ENCODE assay signal across 8 mouse cellular contexts in genomic region chr19:41846366-41847090, GRCm38 (mm10). TPM values are rescaled to one million over a fixed set of nuclear protein-coding genes. Genes with fewer than 3 reads are reported as not detected.
DNase-seq lines count a peak whose midpoint lies in the region; ATAC-seq and TF ChIP-seq lines count a peak whose summit lies in the region.

No protein-coding gene starts in this region.

- no peak overlapping the region for H3ac ChIP-seq in myocyte (ENCODE audit: control insufficient read depth, insufficient read length)

- H3K79me2 ChIP-seq in myocyte (ENCODE audit: control insufficient read depth, insufficient read depth): no peaks in the 10 kb centered on the region

- no peaks in the 10 kb centered on the region; the same call in 1 of the 2 replicates for H3K27me3 ChIP-seq in lung, embryonic 16.5 days (ENCODE audit: control insufficient read depth, insufficient read depth, low read depth, low read length)
- peaks cover 30% of the 10 kb centered on the region for H3K27me3 ChIP-seq in myocyte (ENCODE audit: control insufficient read depth, insufficient read depth, insufficient read length)

- no peaks in the 10 kb centered on the region for H3K9me3 ChIP-seq in lung, embryonic 16.5 days (ENCODE audit: control insufficient read depth, low read length)

- no peak for DNase-seq in lung, adult 18-20 months
- peak; percentile 58 for DNase-seq in brain, adult 2 months (ENCODE audit: low read depth, low spot score)
- DNase-seq in gastrocnemius, postnatal 10 days: peak; percentile 24
- peak; percentile 14 for DNase-seq in kidney, postnatal 14 days
- no peak for DNase-seq in urinary bladder, postnatal 14 days (ENCODE audit: low spot score)

- H3K36me3 ChIP-seq in lung, embryonic 16.5 days (ENCODE audit: control insufficient read depth, insufficient read depth, low read length): no peaks in the 10 kb centered on the region
- no peaks in the 10 kb centered on the region for H3K36me3 ChIP-seq in myocyte (ENCODE audit: control insufficient read depth, insufficient read depth)

- 14% methylated on average over 21 of the region's 21 CpGs for WGBS in lung, embryonic 16.5 days

- peaks cover 15% of the 10 kb centered on the region for H3K4me1 ChIP-seq in lung, embryonic 16.5 days (replicated peaks; ENCODE audit: control insufficient read depth, insufficient read depth, low read length)

- no peak for ATAC-seq in lung, embryonic 16.5 days (ENCODE audit: low read depth)
- no peak for ATAC-seq in monocyte, adult 5-6 weeks (replicated peaks; ENCODE audit: insufficient number of reproducible peaks, low FRiP score, low TSS enrichment, poor library complexity, severe bottlenecking)

- H3K4me3 ChIP-seq in lung, embryonic 16.5 days (ENCODE audit: low read length): peak overlapping the region; percentile 80
- peak overlapping the region; percentile 36 for H3K4me3 ChIP-seq in myocyte

- H3K27ac ChIP-seq in lung, embryonic 16.5 days (ENCODE audit: low read length): no peak overlapping the region

- no peak for TF ChIP-seq POLR2A in myocyte (IDR thresholded peaks at IDR 0.05; ENCODE audit: insufficient read length, low read depth)

- peak overlapping the region; percentile 76 for H3K9ac ChIP-seq in lung, embryonic 16.5 days (ENCODE audit: low read length)

- H3K4me2 ChIP-seq in lung, embryonic 16.5 days (ENCODE audit: low read depth, low read length): peak overlapping the region; percentile 93
- peak overlapping the region; percentile 87 for H3K4me2 ChIP-seq in myocyte (ENCODE audit: low read depth)

TF ChIP-seq in myocyte, 11 proteins besides CTCF, POLR2A, EP300 and RAD21:
- no peak for TF ChIP-seq SRF (IDR thresholded peaks at IDR 0.05; ENCODE audit: control insufficient read depth, insufficient read length, low read depth)
- no peak for TF ChIP-seq TCF12 (IDR thresholded peaks at IDR 0.05; ENCODE audit: insufficient read depth, poor library complexity, severe bottlenecking)
- TF ChIP-seq MYOD1 (IDR thresholded peaks at IDR 0.05; ENCODE audit: control insufficient read depth in 1 of 3, insufficient read length in 2 of 3, low read depth in 2 of 3): no peak
- no peak for TF ChIP-seq CEBPB (IDR thresholded peaks at IDR 0.05; ENCODE audit: insufficient read depth, poor library complexity, severe bottlenecking)
- TF ChIP-seq MYOG (IDR thresholded peaks at IDR 0.05; ENCODE audit: control insufficient read depth in 1 of 3, insufficient read depth in 1 of 3, insufficient read length in 2 of 3, low read depth in 2 of 3): no peak
- no peak for TF ChIP-seq TCF3 (IDR thresholded peaks at IDR 0.05; ENCODE audit: insufficient read length, low read depth)
- TF ChIP-seq POLR2AphosphoS2 (IDR thresholded peaks at IDR 0.05; ENCODE audit: insufficient read length, low read depth): no peak
- TF ChIP-seq REST (IDR thresholded peaks at IDR 0.05; ENCODE audit: insufficient read depth, insufficient read length): no peak
- no peak for TF ChIP-seq MAX (IDR thresholded peaks at IDR 0.05; ENCODE audit: low read depth)
- TF ChIP-seq USF1 (IDR thresholded peaks at IDR 0.05; ENCODE audit: low read depth): no peak
- no peak for TF ChIP-seq E2F4 (IDR thresholded peaks at IDR 0.05; ENCODE audit: insufficient read depth)

RNA-seq across cellular contexts. Expression of gene Frat2, which starts 1.4 kb away (rescaled TPM):
- 2.8 and 3.3 TPM in 2 replicates for polyA plus RNA-seq in lung, embryonic 16.5 days (2015; fragmentation: Nextera tagmentation; extraction: Ambion mirVana)
- total RNA-seq in gastrocnemius, postnatal 10 days (2021): 10 to 100 TPM; 17.3 to 23.7 TPM
- 0.79 TPM for polyA plus RNA-seq in myocyte (2012; fragmentation: generic; extraction: Trizol)
- 14.4 to 39.3 TPM (median 21.5 TPM) in 3 replicates for total RNA-seq in monocyte, adult 5-6 weeks (2017)

RNA-seq across cellular contexts. Expression of gene Frat1, which starts 16.8 kb away (rescaled TPM):
- 8.2 and 9.1 TPM in 2 replicates for polyA plus RNA-seq in lung, embryonic 16.5 days (2015; fragmentation: Nextera tagmentation; extraction: Ambion mirVana)
- total RNA-seq in gastrocnemius, postnatal 10 days (2021): 1 to 10 TPM; 5.6 to 6.1 TPM
- 0.19 TPM for polyA plus RNA-seq in myocyte (2012; fragmentation: generic; extraction: Trizol)
- 21.9 to 24.9 TPM (median 22.4 TPM) in 3 replicates for total RNA-seq in monocyte, adult 5-6 weeks (2017)

RNA-seq across cellular contexts. Expression of gene Arhgap19, which starts 44.7 kb away (rescaled TPM):
- 26.8 and 28.6 TPM in 2 replicates for polyA plus RNA-seq in lung, embryonic 16.5 days (2015; fragmentation: Nextera tagmentation; extraction: Ambion mirVana)
- 10 to 100 TPM in 1 of 2 experiments, 1 to 10 TPM in 1; 9.5 to 11.6 TPM for total RNA-seq in gastrocnemius, postnatal 10 days (2021)
- 4.4 TPM for polyA plus RNA-seq in myocyte (2012; fragmentation: generic; extraction: Trizol)
- 1.1 to 2.3 TPM (median 1.9 TPM) in 3 replicates for total RNA-seq in monocyte, adult 5-6 weeks (2017)

RNA-seq across cellular contexts. Expression of gene Rrp12, which starts 49.4 kb away (rescaled TPM):
- polyA plus RNA-seq in lung, embryonic 16.5 days (2015; fragmentation: Nextera tagmentation; extraction: Ambion mirVana): 9.9 and 11.4 TPM in 2 replicates
- 10 to 100 TPM; 27.6 to 28.4 TPM for total RNA-seq in gastrocnemius, postnatal 10 days (2021)
- 45.4 TPM for polyA plus RNA-seq in myocyte (2012; fragmentation: generic; extraction: Trizol)
- 5.1 to 7.7 TPM (median 7.6 TPM) in 3 replicates for total RNA-seq in monocyte, adult 5-6 weeks (2017)

Comparison
In these comparisons a context has a peak if more than half of its experiments do, and no peak if none do; other contexts are left out.
1. DNase-seq: peak in brain, adult 2 months (single experiment), gastrocnemius, postnatal 10 days (single experiment) and kidney, postnatal 14 days (single experiment); none in lung, adult 18-20 months (0 of 2) and urinary bladder, postnatal 14 days (single experiment).